In genomic region chr1:125519107-125519611, GRCm38 (mm10) we compare ENCODE assay signal across 9 mouse cellular contexts. TPM values are rescaled to one million over a fixed set of nuclear protein-coding genes. Genes with fewer than 3 reads are reported as not detected.
DNase-seq lines count a peak whose midpoint lies in the region; ATAC-seq and TF ChIP-seq lines count a peak whose summit lies in the region.
"Had no signal": no experiment of that assay in that cellular context is flagged by ENCODE, and none has a peak within 500 bp of the region (broad histone marks: within the 10 kb centered on the region; RNA-seq: fewer than 3 reads in every experiment).

No protein-coding gene starts in this region.

- no peaks in the 10 kb centered on the region for H3K27me3 ChIP-seq in E14TG2a.4 (ENCODE audit: insufficient read depth, low read length)
- H3K27me3 ChIP-seq in midbrain, embryonic 11.5 days (ENCODE audit: control insufficient read depth, insufficient read depth, low read length): no peaks in the 10 kb centered on the region
- H3K27me3 ChIP-seq: neural tube, embryonic 13.5 days had no signal

- no peak overlapping the region for H3K4me2 ChIP-seq in midbrain, embryonic 11.5 days
- H3K4me2 ChIP-seq: neural tube, embryonic 13.5 days had no signal

- H3K4me1 ChIP-seq in E14TG2a.4 (replicated peaks; ENCODE audit: low read depth, low read length): peaks cover 12% of the 10 kb centered on the region
- H3K4me1 ChIP-seq in midbrain, embryonic 11.5 days (ENCODE audit: control insufficient read depth, insufficient read depth, low read length): no peaks in the 10 kb centered on the region
- H3K4me1 ChIP-seq: neural tube, embryonic 13.5 days had no signal

- H3K27ac ChIP-seq in midbrain, embryonic 11.5 days (ENCODE audit: low read depth, low read length): no peak overlapping the region
- H3K27ac ChIP-seq: neural tube, embryonic 13.5 days had no signal

- peak; percentile 77 for TF ChIP-seq CTCF in E14TG2a.4 (conservative IDR thresholded peaks at IDR 0.05; ENCODE audit: low read length)

- H3K9ac ChIP-seq in midbrain, embryonic 11.5 days (ENCODE audit: low read length): no peak overlapping the region
- H3K9ac ChIP-seq: neural tube, embryonic 13.5 days had no signal

- DNase-seq in A20 (ENCODE audit: low read depth, low spot score): peak; percentile 36
- DNase-seq in heart, adult 8-10 months (ENCODE audit: low spot score): peak; percentile 70
- DNase-seq in kidney, postnatal 4 days: peak; percentile 34 to 58
- DNase-seq in layer of hippocampus, adult 8-10 months (ENCODE audit: low spot score in 2 of 2): no peak
- no peak for DNase-seq in midbrain, embryonic 11.5 days (ENCODE audit: low spot score, missing footprints)

- WGBS in midbrain, embryonic 11.5 days: 69% methylated on average over 5 of the region's 5 CpGs

- H3K9me3 ChIP-seq in E14TG2a.4 (ENCODE audit: low read length): no peaks in the 10 kb centered on the region
- H3K9me3 ChIP-seq in midbrain, embryonic 11.5 days (ENCODE audit: control insufficient read depth, low read length): no peaks in the 10 kb centered on the region
- H3K9me3 ChIP-seq: neural tube, embryonic 13.5 days had no signal

- no peaks in the 10 kb centered on the region for H3K36me3 ChIP-seq in E14TG2a.4 (ENCODE audit: insufficient read depth, low read length)
- H3K36me3 ChIP-seq in midbrain, embryonic 11.5 days (ENCODE audit: control insufficient read depth, insufficient read depth, low read length): no peaks in the 10 kb centered on the region
- H3K36me3 ChIP-seq: neural tube, embryonic 13.5 days had no signal

- H3K4me3 ChIP-seq in E14TG2a.4 (replicated peaks; ENCODE audit: low read length): no peak overlapping the region
- H3K4me3 ChIP-seq in midbrain, embryonic 11.5 days (ENCODE audit: low read depth, low read length): no peak overlapping the region
- H3K4me3 ChIP-seq: neural tube, embryonic 13.5 days had no signal

- ATAC-seq in neutrophil, adult 5-6 weeks (ENCODE audit: extremely low read depth, insufficient number of reproducible peaks, low FRiP score, poor library complexity, severe bottlenecking): peak; percentile 75
- ATAC-seq in cerebellum, adult (ENCODE audit: insufficient number of reproducible peaks, low FRiP score, low TSS enrichment): no peak
- no peak for ATAC-seq in midbrain, embryonic 11.5 days (ENCODE audit: low FRiP score)

RNA-seq across cellular contexts. Expression of gene Slc35f5, which starts 41.2 kb away (rescaled TPM):
- 100 to 1,000 TPM; 108 to 143 (median 127) TPM for total RNA-seq in heart, adult 8-10 months (2022)
- total RNA-seq in neutrophil, adult 5-6 weeks (2017): 12.3 and 13.4 TPM in 2 replicates
- 10 to 100 TPM; 24.2 to 30.2 (median 28.3) TPM for total RNA-seq in layer of hippocampus, adult 8-10 months (2022)
- 23.0 and 29.8 TPM in 2 replicates for polyA plus RNA-seq in midbrain, embryonic 11.5 days (2014; fragmentation: Nextera tagmentation; extraction: Ambion mirVana)

Comparison
In these comparisons a context has a peak if more than half of its experiments do, and no peak if none do; other contexts are left out.
1. DNase-seq: peak in A20 (single experiment), heart, adult 8-10 months (single experiment) and kidney, postnatal 4 days (2 of 2); none in layer of hippocampus, adult 8-10 months (0 of 2) and midbrain, embryonic 11.5 days (single experiment).